Mouse (Mus musculus): ENCODE data around the gene Glis1. TPM values are rescaled to one million over a fixed set of nuclear protein-coding genes. Genes with fewer than 3 reads are reported as not detected.

The Glis1 gene
- polyA plus RNA-seq, 1 experiment from 2014 or later = 2.2 TPM

- H3K9me3 ChIP-seq (replicated peaks) = no peaks in the 10 kb centered on the region
- peak; percentile 58 for DNase-seq (ENCODE audit: low spot score)
- WGBS = 1% methylated on average over 47 of the region's 47 CpGs
- H3K27ac ChIP-seq (replicated peaks) = peak overlapping the region; percentile 59; the same call in 1 of the 2 replicates
- H3K36me3 ChIP-seq = no peaks in the 10 kb centered on the region
- peak overlapping the region; percentile 72 for H3K4me3 ChIP-seq
- peaks cover 27% of the 10 kb centered on the region for H3K4me1 ChIP-seq
- H3K27me3 ChIP-seq (ENCODE audit: low read depth, poor library complexity, severe bottlenecking) = peaks cover 85% of the 10 kb centered on the region
Measured at GRCm38 (mm10) chr4:107435238-107435946, 1.0 kb downstream of the Glis1 start.

- Histone ChIP-seq H3K36me3 (no peaks in the 10 kb centered on the region), H3K4me1 (peaks cover 36% of the 10 kb centered on the region), H3K27me3 (ENCODE audit: low read depth, poor library complexity, severe bottlenecking) (peaks cover 96% of the 10 kb centered on the region), H3K4me3 (no peak overlapping the region), H3K27ac (replicated peaks) (no peak overlapping the region), H3K9me3 (replicated peaks) (no peaks in the 10 kb centered on the region)
- no peak for DNase-seq (ENCODE audit: low spot score)
- 94% methylated on average over 7 of the region's 7 CpGs for WGBS
Measured at GRCm38 (mm10) chr4:107436476-107436875, 2.1 kb downstream of the Glis1 start.

GRCm38 (mm10) chr4:107438741-107439140, 4.3 kb downstream of the Glis1 start:
- H3K4me1 ChIP-seq = peaks cover 54% of the 10 kb centered on the region
- no peak overlapping the region for H3K4me3 ChIP-seq
- H3K27me3 ChIP-seq (ENCODE audit: low read depth, poor library complexity, severe bottlenecking) = peaks cover 100% of the 10 kb centered on the region

GRCm38 (mm10) chr4:107440306-107440705, 5.9 kb downstream of the Glis1 start:
- Histone ChIP-seq H3K27ac (replicated peaks) (no peak overlapping the region), H3K36me3 (no peaks in the 10 kb centered on the region), H3K4me1 (peaks cover 41% of the 10 kb centered on the region), H3K4me3 (peak overlapping the region; percentile 30; the same call in 1 of the 2 replicates), H3K9me3 (replicated peaks) (no peaks in the 10 kb centered on the region), H3K27me3 (ENCODE audit: low read depth, poor library complexity, severe bottlenecking) (peaks cover 100% of the 10 kb centered on the region)
- WGBS = 16% methylated on average over 13 of the region's 13 CpGs
- DNase-seq (ENCODE audit: low spot score) = no peak

More at GRCm38 (mm10) chr4:107438741-107439140, 4.3 kb downstream of the Glis1 start:
- Histone ChIP-seq H3K9me3 (replicated peaks) (no peaks in the 10 kb centered on the region), H3K27ac (replicated peaks) (no peak overlapping the region), H3K36me3 (no peaks in the 10 kb centered on the region)
- no peak for DNase-seq (ENCODE audit: low spot score)
- 92% methylated on average over 8 of the region's 8 CpGs for WGBS

GRCm38 (mm10) chr4:107442288-107442687, 7.9 kb downstream of the Glis1 start:
- H3K27me3 ChIP-seq (ENCODE audit: low read depth, poor library complexity, severe bottlenecking) = peaks cover 89% of the 10 kb centered on the region
- no peak overlapping the region for H3K4me3 ChIP-seq
- no peak overlapping the region for H3K27ac ChIP-seq (replicated peaks)
- peaks cover 41% of the 10 kb centered on the region for H3K4me1 ChIP-seq
- H3K36me3 ChIP-seq = no peaks in the 10 kb centered on the region
- DNase-seq (ENCODE audit: low spot score) = no peak
- 71% methylated on average over 11 of the region's 11 CpGs for WGBS
- no peaks in the 10 kb centered on the region for H3K9me3 ChIP-seq (replicated peaks)

GRCm38 (mm10) chr4:107442891-107443483, 8.6 kb downstream of the Glis1 start:
- H3K9me3 ChIP-seq (replicated peaks) = no peaks in the 10 kb centered on the region
- peak overlapping the region; percentile 25; the same call in 1 of the 2 replicates for H3K4me3 ChIP-seq
- peak; percentile 40 for DNase-seq (ENCODE audit: low spot score)
- H3K36me3 ChIP-seq = no peaks in the 10 kb centered on the region
- peaks cover 82% of the 10 kb centered on the region for H3K27me3 ChIP-seq (ENCODE audit: low read depth, poor library complexity, severe bottlenecking)
- WGBS = 37% methylated on average over 16 of the region's 16 CpGs
- H3K27ac ChIP-seq (replicated peaks) = no peak overlapping the region
- H3K4me1 ChIP-seq = peaks cover 41% of the 10 kb centered on the region

- no peak overlapping the region for H3K27ac ChIP-seq (replicated peaks)
- H3K9me3 ChIP-seq (replicated peaks) = no peaks in the 10 kb centered on the region
- peak; percentile 25 for DNase-seq (ENCODE audit: low spot score)
- peak overlapping the region; percentile 25; the same call in 1 of the 2 replicates for H3K4me3 ChIP-seq
- H3K27me3 ChIP-seq (ENCODE audit: low read depth, poor library complexity, severe bottlenecking) = peaks cover 75% of the 10 kb centered on the region
- WGBS = 45% methylated on average over 11 of the region's 11 CpGs
- no peaks in the 10 kb centered on the region for H3K36me3 ChIP-seq
- H3K4me1 ChIP-seq = peaks cover 41% of the 10 kb centered on the region
Measured at GRCm38 (mm10) chr4:107443621-107444020, 9.2 kb downstream of the Glis1 start.

- Histone ChIP-seq H3K27me3 (ENCODE audit: low read depth, poor library complexity, severe bottlenecking) (peaks cover 48% of the 10 kb centered on the region), H3K4me3 (no peak overlapping the region), H3K36me3 (no peaks in the 10 kb centered on the region), H3K4me1 (peaks cover 37% of the 10 kb centered on the region), H3K27ac (replicated peaks) (no peak overlapping the region), H3K9me3 (replicated peaks) (no peaks in the 10 kb centered on the region)
- WGBS = 90% methylated on average over 6 of the region's 6 CpGs
- DNase-seq (ENCODE audit: low spot score) = no peak
Measured at GRCm38 (mm10) chr4:107448481-107448880, 14.1 kb downstream of the Glis1 start.

- H3K4me3 ChIP-seq = no peak overlapping the region
- no peaks in the 10 kb centered on the region for H3K36me3 ChIP-seq
- H3K9me3 ChIP-seq (replicated peaks) = no peaks in the 10 kb centered on the region
- peaks cover 34% of the 10 kb centered on the region for H3K4me1 ChIP-seq
- DNase-seq (ENCODE audit: low spot score) = no peak
- no peak overlapping the region; the same call in 1 of the 2 replicates for H3K27ac ChIP-seq (replicated peaks)
- 91% methylated on average over 13 of the region's 13 CpGs for WGBS
- peaks cover 37% of the 10 kb centered on the region for H3K27me3 ChIP-seq (ENCODE audit: low read depth, poor library complexity, severe bottlenecking)
Measured at GRCm38 (mm10) chr4:107449519-107449918, 15.1 kb downstream of the Glis1 start.

GRCm38 (mm10) chr4:107452266-107453015, 18.1 kb downstream of the Glis1 start:
- Histone ChIP-seq H3K36me3 (no peaks in the 10 kb centered on the region), H3K27me3 (ENCODE audit: low read depth, poor library complexity, severe bottlenecking) (peaks cover 21% of the 10 kb centered on the region), H3K4me1 (peaks cover 34% of the 10 kb centered on the region), H3K9me3 (replicated peaks) (no peaks in the 10 kb centered on the region), H3K27ac (replicated peaks) (peak overlapping the region; percentile 80), H3K4me3 (no peak overlapping the region)
- peak; percentile 29 for DNase-seq (ENCODE audit: low spot score)
- 56% methylated on average over 18 of the region's 18 CpGs for WGBS

GRCm38 (mm10) chr4:107453141-107453984, 19.0 kb downstream of the Glis1 start:
- H3K4me1 ChIP-seq = peaks cover 43% of the 10 kb centered on the region
- peak; percentile 91 for DNase-seq (ENCODE audit: low spot score)
- peak overlapping the region; percentile 80 for H3K27ac ChIP-seq (replicated peaks)
- H3K4me3 ChIP-seq = no peak overlapping the region
- peaks cover 21% of the 10 kb centered on the region for H3K27me3 ChIP-seq (ENCODE audit: low read depth, poor library complexity, severe bottlenecking)
- no peaks in the 10 kb centered on the region for H3K36me3 ChIP-seq
- H3K9me3 ChIP-seq (replicated peaks) = no peaks in the 10 kb centered on the region
- WGBS = 60% methylated on average over 16 of the region's 16 CpGs

- H3K9me3 ChIP-seq (replicated peaks) = no peaks in the 10 kb centered on the region
- WGBS = 65% methylated on average over 12 of the region's 12 CpGs
- peak overlapping the region; percentile 29; the same call in 1 of the 2 replicates for H3K27ac ChIP-seq (replicated peaks)
- H3K36me3 ChIP-seq = no peaks in the 10 kb centered on the region
- H3K27me3 ChIP-seq (ENCODE audit: low read depth, poor library complexity, severe bottlenecking) = peaks cover 4% of the 10 kb centered on the region; the same call in 1 of the 2 replicates
- peaks cover 29% of the 10 kb centered on the region for H3K4me1 ChIP-seq
- no peak overlapping the region for H3K4me3 ChIP-seq
- peak; percentile 39 for DNase-seq (ENCODE audit: low spot score)
Measured at GRCm38 (mm10) chr4:107457602-107458001, 23.2 kb downstream of the Glis1 start.
